Mouse (Mus musculus) lung, embryonic 14.5 days (tissue): ENCODE measurements around the gene Cdca4. TPM values are rescaled to one million over a fixed set of nuclear protein-coding genes. Genes with fewer than 3 reads are reported as not detected.
A peak's percentile ranks its signal among the peaks of the same experiment; 100 is the strongest.

Experiments used
- ATAC-seq: fragments of 200-750 bp; cut with Nextera tagmentation; 2 replicates; pipeline ENCODE4 v1.8.0; 2017; ENCODE audit warnings: mild to moderate bottlenecking, moderate TSS enrichment, moderate library complexity; ENCODE audit not compliant: insufficient read depth
- DNase-seq: peaks from one replicate; pipeline ENCODE4 v3.0.0-alpha.2; 2015
- H3K27ac ChIP-seq: fragments of 300-500 bp; sonication (generic); 2 replicates; pipeline ENCODE4 v1.5.1; 2014; ENCODE audit warnings: low read depth, mild to moderate bottlenecking, moderate library complexity
- H3K27me3 ChIP-seq: fragments of 300-500 bp; sonication (generic); 2 replicates; pipeline ENCODE4 v1.6.1; 2014; ENCODE audit warnings: low read length, control low read depth; ENCODE audit not compliant: insufficient read depth
- H3K36me3 ChIP-seq: fragments of 300-500 bp; sonication (generic); 2 replicates; pipeline ENCODE4 v1.6.1; 2014; ENCODE audit warnings: control low read depth; ENCODE audit not compliant: insufficient read depth
- H3K4me1 ChIP-seq: fragments of 300-500 bp; sonication (generic); 2 replicates; pipeline ENCODE4 v1.6.1; 2014; ENCODE audit warnings: antibody characterized with exemption, control low read depth; ENCODE audit not compliant: insufficient read depth
- H3K4me2 ChIP-seq: fragments of 300-500 bp; sonication (generic); 2 replicates; pipeline ENCODE4 v1.6.1; 2014; ENCODE audit warnings: mild to moderate bottlenecking
- H3K4me3 ChIP-seq: fragments of 300-500 bp; sonication (generic); 2 replicates; pipeline ENCODE4 v1.5.1; 2014; ENCODE audit warnings: low read depth, low read length
- H3K9ac ChIP-seq: fragments of 300-500 bp; sonication (generic); 2 replicates; pipeline ENCODE4 v1.6.1; 2014
- H3K9me3 ChIP-seq: fragments of 300-500 bp; sonication (generic); 2 replicates; pipeline ENCODE4 v1.6.1; 2016; ENCODE audit warnings: low read depth, low read length, control low read depth
- CTCF ChIP-seq: IDR thresholded peaks from 2 replicates; pipeline ENCODE4 v1.5.1; 2016; ENCODE audit warnings: antibody characterized with exemption, low read depth
- WGBS: fragments of 180-500 bp; shearing (Covaris S2); extraction: QIAGEN DNeasy Blood & Tissue Kit; methylation state at CpG from one replicate; pipeline ENCODE4 v1.1.7; 2014; 5-methylcytosine and 5-hydroxymethylcytosine counted together
- polyA plus RNA-seq: library from polyadenylated mRNA; unstranded; fragments of >200 nt; fragmentation: Nextera tagmentation; extraction: Ambion mirVana; gene quantifications from 2 replicates; pipeline ENCODE4 v1.2.1, GENCODE M21; 2014

Gene Cdca4
- polyA plus RNA-seq, 1 experiment from 2014 or later, result 153 TPM

- ATAC-seq, result peak; percentile 3; the same call in 1 of the 2 replicates
- H3K9ac ChIP-seq, result no peak overlapping the region
These were observed 44.4 kb upstream of the Cdca4 start for GRCm38 (mm10) chr12:112873452-112874190.

DNA sequence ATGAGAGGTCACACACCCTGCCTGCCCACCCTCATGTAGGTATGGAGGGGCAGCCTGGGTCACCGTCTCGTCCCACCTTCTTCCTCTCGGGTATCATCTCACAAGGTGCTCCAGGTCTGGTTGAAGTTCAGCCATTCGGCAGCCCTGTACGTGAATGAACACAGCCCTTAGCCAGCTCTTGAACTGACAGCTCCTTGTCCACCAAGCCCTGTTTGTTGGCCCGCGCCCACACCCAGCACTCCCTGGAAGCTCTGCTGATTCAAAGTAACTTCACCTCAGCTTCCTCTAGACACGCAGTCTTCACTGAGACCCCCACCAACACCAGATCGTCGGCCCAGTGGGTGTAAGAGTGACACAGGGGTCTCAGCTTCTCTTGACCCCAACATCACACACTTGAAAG lies 43.8 kb upstream of the Cdca4 start:
- Histone ChIP-seq H3K36me3 (no peaks in the 10 kb centered on the region), H3K4me2 (no peak overlapping the region), H3K9me3 (no peaks in the 10 kb centered on the region), H3K4me3 (no peak overlapping the region), H3K9ac (no peak overlapping the region), H3K4me1 (peaks cover 3% of the 10 kb centered on the region; the same call in 1 of the 2 replicates), H3K27ac (no peak overlapping the region), H3K27me3 (peaks cover 55% of the 10 kb centered on the region)
- no peak for TF ChIP-seq CTCF
- 81% methylated on average over 10 of the region's 10 CpGs for WGBS
- DNase-seq (no peak), ATAC-seq (no peak)

More at GRCm38 (mm10) chr12:112873452-112874190, 44.4 kb upstream of the Cdca4 start:
- Histone ChIP-seq H3K27me3 (peaks cover 62% of the 10 kb centered on the region), H3K4me1 (peaks cover 3% of the 10 kb centered on the region; the same call in 1 of the 2 replicates), H3K4me2 (peak overlapping the region; percentile 49), H3K4me3 (peak overlapping the region; percentile 20; the same call in 1 of the 2 replicates), H3K27ac (no peak overlapping the region), H3K9me3 (no peaks in the 10 kb centered on the region), H3K36me3 (no peaks in the 10 kb centered on the region)
- DNase-seq, result peak; percentile 90
- TF ChIP-seq CTCF, result peak; percentile 88
- WGBS, result 14% methylated on average over 18 of the region's 18 CpGs

DNA sequence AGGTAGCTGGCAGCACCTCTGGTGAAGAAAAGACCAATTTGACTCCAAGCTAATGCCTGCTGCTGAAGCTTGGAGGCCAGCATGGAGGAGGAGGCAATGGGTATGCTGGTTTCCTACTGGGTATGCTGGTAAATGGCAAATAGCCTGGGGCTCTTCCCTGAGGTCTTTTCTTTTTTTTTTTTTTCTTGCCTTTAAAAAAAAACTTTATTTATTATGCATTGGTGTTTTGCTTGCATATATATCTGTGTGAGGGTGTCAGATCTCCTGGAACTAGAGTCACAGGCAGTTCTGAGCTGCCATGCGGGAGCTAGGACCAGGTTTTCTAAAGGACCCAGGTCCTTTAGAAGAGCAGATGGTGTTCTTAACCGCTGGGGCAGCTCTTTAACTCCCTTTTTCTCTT lies 42.0 kb upstream of the Cdca4 start:
- no peak for TF ChIP-seq CTCF
- peaks cover 38% of the 10 kb centered on the region for H3K27me3 ChIP-seq
- 86% methylated on average over 2 of the region's 2 CpGs for WGBS
- no peaks in the 10 kb centered on the region for H3K36me3 ChIP-seq
- no peak overlapping the region for H3K9ac ChIP-seq
- H3K4me1 ChIP-seq, result peaks cover 3% of the 10 kb centered on the region; the same call in 1 of the 2 replicates
- H3K27ac ChIP-seq, result no peak overlapping the region
- no peak overlapping the region for H3K4me3 ChIP-seq
- DNase-seq (no peak), ATAC-seq (no peak)
- no peak overlapping the region for H3K4me2 ChIP-seq
- no peaks in the 10 kb centered on the region for H3K9me3 ChIP-seq

DNA sequence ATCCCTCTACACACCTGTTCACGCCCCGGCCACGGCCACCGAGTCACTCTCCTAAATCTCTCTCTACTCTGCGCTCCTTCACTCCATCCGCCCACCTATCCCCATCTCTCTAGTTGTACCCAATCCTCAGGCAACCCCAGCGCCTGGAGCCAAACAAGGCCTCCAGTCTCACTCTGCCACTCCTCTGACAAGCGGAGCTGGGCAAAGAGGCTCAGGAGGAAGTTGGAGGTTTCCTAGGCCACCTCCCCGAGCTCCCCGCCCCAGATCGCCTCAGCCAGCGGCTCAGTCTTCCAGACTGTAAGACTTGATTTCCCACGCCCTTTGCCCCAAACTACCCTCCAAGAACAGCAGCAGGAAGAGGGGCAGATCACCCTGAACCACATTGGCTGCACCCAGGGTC lies 41.6 kb upstream of the Cdca4 start:
- H3K4me3 ChIP-seq, result no peak overlapping the region
- no peaks in the 10 kb centered on the region for H3K9me3 ChIP-seq
- 43% methylated on average over 13 of the region's 13 CpGs for WGBS
- peaks cover 33% of the 10 kb centered on the region for H3K27me3 ChIP-seq
- DNase-seq, result no peak
- ATAC-seq, result no peak
- no peak overlapping the region for H3K27ac ChIP-seq
- H3K36me3 ChIP-seq, result no peaks in the 10 kb centered on the region
- peaks cover 3% of the 10 kb centered on the region; the same call in 1 of the 2 replicates for H3K4me1 ChIP-seq
- no peak for TF ChIP-seq CTCF
- no peak overlapping the region for H3K4me2 ChIP-seq
- no peak overlapping the region for H3K9ac ChIP-seq

DNA sequence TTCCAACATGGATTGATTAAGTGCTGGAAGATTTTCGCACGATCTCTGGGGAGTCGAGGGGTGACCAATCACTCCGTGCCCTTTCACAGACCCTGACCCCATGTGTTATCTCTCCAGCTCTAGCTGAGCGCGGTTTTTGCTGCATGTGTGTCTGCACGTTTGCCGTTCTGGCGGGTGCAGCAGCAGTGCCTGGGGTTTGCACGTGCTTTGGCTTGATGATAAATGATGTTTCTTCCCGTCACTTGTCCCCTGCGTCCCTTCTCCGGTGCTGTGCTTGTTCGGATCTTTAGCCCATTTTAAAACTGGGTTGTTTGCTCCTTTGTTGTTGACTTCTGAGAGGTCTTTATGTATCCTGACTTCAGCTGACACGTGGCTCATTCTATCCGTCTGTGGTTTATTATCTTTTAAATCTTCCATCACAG lies 40.6 kb upstream of the Cdca4 start:
- Histone ChIP-seq H3K4me1 (peaks cover 3% of the 10 kb centered on the region; the same call in 1 of the 2 replicates), H3K9ac (no peak overlapping the region), H3K4me3 (no peak overlapping the region), H3K27ac (no peak overlapping the region), H3K4me2 (peak overlapping the region; percentile 19; the same call in 1 of the 2 replicates), H3K27me3 (peaks cover 24% of the 10 kb centered on the region), H3K36me3 (no peaks in the 10 kb centered on the region), H3K9me3 (no peaks in the 10 kb centered on the region)
- 3% methylated on average over 16 of the region's 16 CpGs for WGBS
- ATAC-seq (peak; percentile 21; the same call in 1 of the 2 replicates), DNase-seq (peak; percentile 70)
- TF ChIP-seq CTCF, result no peak

- H3K4me3 ChIP-seq, result no peak within 1 kb of the TSS
- 53% methylated on average over 13 of the region's 13 CpGs for WGBS
- H3K27me3 ChIP-seq, result peaks cover 11% of the 10 kb centered on the region; the same call in 1 of the 2 replicates
- no peak within 1 kb of the TSS for H3K27ac ChIP-seq
- no peak for TF ChIP-seq CTCF
- no peaks in the 10 kb centered on the region for H3K9me3 ChIP-seq
- DNase-seq, result peak; percentile 41
- ATAC-seq, result no peak
- no peaks in the 10 kb centered on the region for H3K36me3 ChIP-seq
- no peaks in the 10 kb centered on the region; the same call in 1 of the 2 replicates for H3K4me1 ChIP-seq
- H3K4me2 ChIP-seq, result no peak within 1 kb of the TSS
- H3K9ac ChIP-seq, result no peak within 1 kb of the TSS; the same call in 1 of the 2 replicates
These were observed 39.2 kb upstream of the Cdca4 start, which contains the start of gene Gpr132 for GRCm38 (mm10) chr12:112868178-112869087. Gpr132 (minus strand) TSS chr12:112868228.
